Comparison of ENCODE assay signal across 14 mouse cellular contexts in the genomic region with DNA sequence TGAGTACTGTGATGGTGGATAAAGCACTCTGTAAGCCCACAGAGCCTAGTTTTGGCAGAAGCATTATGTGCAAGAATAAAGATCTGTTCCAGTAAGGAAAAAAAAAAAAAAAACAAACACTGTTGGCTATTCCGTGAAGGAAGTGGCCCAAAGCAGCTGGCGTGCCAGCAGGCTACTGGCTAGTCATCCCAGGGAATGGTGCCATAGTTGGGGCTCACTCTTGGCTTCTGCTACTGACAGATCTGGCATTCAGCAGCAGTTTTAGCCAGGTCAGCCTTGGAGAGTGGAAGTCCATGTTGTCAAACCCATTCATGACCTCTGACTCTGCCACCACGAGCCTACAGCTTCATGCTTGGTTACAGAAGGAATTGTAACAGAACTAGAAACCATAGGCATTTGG. TPM values are rescaled to one million over a fixed set of nuclear protein-coding genes. Genes with fewer than 3 reads are reported as not detected.
DNase-seq lines count a peak whose midpoint lies in the region; ATAC-seq lines count a peak whose summit lies in the region.
"Had no signal": no experiment of that assay in that cellular context is flagged by ENCODE, and none has a peak within 500 bp of the region (broad histone marks: within the 10 kb centered on the region; RNA-seq: fewer than 3 reads in every experiment).

No protein-coding gene starts in this region.

- no peaks in the 10 kb centered on the region for H3K4me1 ChIP-seq in midbrain, embryonic 11.5 days (ENCODE audit: control insufficient read depth, insufficient read depth, low read length)
- 0 out of 2 replicates have a peak, but pooled peaks cover 3% of the 10 kb centered on the region for H3K4me1 ChIP-seq in midbrain, embryonic 14.5 days (ENCODE audit: control insufficient read depth, insufficient read depth, low read length)
- H3K4me1 ChIP-seq in forebrain, embryonic 16.5 days (replicated peaks; ENCODE audit: control insufficient read depth, insufficient read depth, low read length), result 0 out of 2 replicates have a peak, but pooled peaks cover 5% of the 10 kb centered on the region

- H3K9me3 ChIP-seq in midbrain, embryonic 11.5 days (ENCODE audit: control insufficient read depth, low read length), result no peaks in the 10 kb centered on the region
- no peaks in the 10 kb centered on the region for H3K9me3 ChIP-seq in midbrain, embryonic 14.5 days (ENCODE audit: control insufficient read depth, low read length)
- no peaks in the 10 kb centered on the region for H3K9me3 ChIP-seq in forebrain, embryonic 16.5 days (ENCODE audit: control insufficient read depth, low read length)
- H3K9me3 ChIP-seq: neural tube, embryonic 13.5 days had no signal

- no peak overlapping the region for H3K4me3 ChIP-seq in midbrain, embryonic 11.5 days (ENCODE audit: low read depth, low read length)
- H3K4me3 ChIP-seq in midbrain, embryonic 14.5 days (replicated peaks; ENCODE audit: low read depth, low read length), result no peak overlapping the region
- no peak overlapping the region for H3K4me3 ChIP-seq in forebrain, embryonic 16.5 days (replicated peaks; ENCODE audit: low read length)
- H3K4me3 ChIP-seq: neural tube, embryonic 13.5 days had no signal

- intact Hi-C loops in heart, postnatal 25 days (cut with DNase I), result no loop called here

- H3K27me3 ChIP-seq in midbrain, embryonic 11.5 days (ENCODE audit: control insufficient read depth, insufficient read depth, low read length), result no peaks in the 10 kb centered on the region
- H3K27me3 ChIP-seq in midbrain, embryonic 14.5 days (ENCODE audit: control insufficient read depth, insufficient read depth, low read length), result no peaks in the 10 kb centered on the region
- no peaks in the 10 kb centered on the region for H3K27me3 ChIP-seq in forebrain, embryonic 16.5 days (replicated peaks; ENCODE audit: control insufficient read depth, insufficient read depth, low read length)
- H3K27me3 ChIP-seq: neural tube, embryonic 13.5 days had no signal

- H3K9ac ChIP-seq in midbrain, embryonic 11.5 days (ENCODE audit: low read length), result no peak overlapping the region
- H3K9ac ChIP-seq in midbrain, embryonic 14.5 days (replicated peaks; ENCODE audit: low read length), result no peak overlapping the region
- H3K9ac ChIP-seq in forebrain, embryonic 16.5 days (replicated peaks; ENCODE audit: low read depth, low read length), result no peak overlapping the region
- H3K9ac ChIP-seq: neural tube, embryonic 13.5 days had no signal

- no peak overlapping the region for H3K4me2 ChIP-seq in midbrain, embryonic 11.5 days
- no peak overlapping the region for H3K4me2 ChIP-seq in midbrain, embryonic 14.5 days (ENCODE audit: low read length)
- no peak overlapping the region for H3K4me2 ChIP-seq in forebrain, embryonic 16.5 days (ENCODE audit: low read length)
- H3K4me2 ChIP-seq: neural tube, embryonic 13.5 days had no signal

- 95% methylated on average over 3 of the region's 3 CpGs for WGBS in midbrain, embryonic 11.5 days
- WGBS in midbrain, embryonic 14.5 days, result 92% methylated on average over 3 of the region's 3 CpGs
- WGBS in forebrain, embryonic 16.5 days, result 72% methylated on average over 3 of the region's 3 CpGs

- no peak overlapping the region for H3K27ac ChIP-seq in midbrain, embryonic 11.5 days (ENCODE audit: low read depth, low read length)
- no peak overlapping the region for H3K27ac ChIP-seq in midbrain, embryonic 14.5 days (replicated peaks; ENCODE audit: low read depth, low read length)
- H3K27ac ChIP-seq in forebrain, embryonic 16.5 days (ENCODE audit: low read length), result no peak overlapping the region
- H3K27ac ChIP-seq: neural tube, embryonic 13.5 days had no signal

- no peak for ATAC-seq in midbrain, embryonic 11.5 days (ENCODE audit: low FRiP score)
- ATAC-seq in midbrain, embryonic 14.5 days (ENCODE audit: low FRiP score, low TSS enrichment), result no peak
- ATAC-seq in forebrain, embryonic 16.5 days, result no peak

- DNase-seq in heart, adult 18-20 months, result peak; percentile 47 to 60
- no peak for DNase-seq in heart, postnatal 25 days (ENCODE audit: low spot score)
- peak; percentile 8 for DNase-seq in midbrain, embryonic 11.5 days (ENCODE audit: low spot score, missing footprints)
- no peak for DNase-seq in midbrain, embryonic 14.5 days
- DNase-seq in cerebellum, postnatal 14 days, result peak; percentile 95 to 98
- DNase-seq in layer of hippocampus, postnatal 14 days (ENCODE audit: low spot score in 2 of 2), result peak; percentile 51 to 78
- no peak for DNase-seq in embryo, embryonic 11 days
- DNase-seq: kidney, adult 18-20 months; right cerebral cortex, postnatal 14 days had no signal

- no peaks in the 10 kb centered on the region; the same call in 1 of the 2 replicates for H3K36me3 ChIP-seq in midbrain, embryonic 11.5 days (ENCODE audit: control insufficient read depth, insufficient read depth, low read length)
- H3K36me3 ChIP-seq in midbrain, embryonic 14.5 days (ENCODE audit: control insufficient read depth, insufficient read depth, low read length), result peaks cover 32% of the 10 kb centered on the region
- H3K36me3 ChIP-seq in forebrain, embryonic 16.5 days (ENCODE audit: control insufficient read depth, insufficient read depth), result peaks cover 8% of the 10 kb centered on the region

RNA-seq across cellular contexts. Expression of gene Rp9, which starts 7.6 kb away (rescaled TPM):
- total RNA-seq in heart, adult 18-20 months (2021), result 10 to 100 TPM; 39.2 to 39.6 TPM
- 10 to 100 TPM; 40.5 to 43.8 TPM for total RNA-seq in heart, postnatal 25 days (2021)
- 50.6 and 54.2 TPM in 2 replicates for polyA plus RNA-seq in midbrain, embryonic 11.5 days (2014; fragmentation: Nextera tagmentation; extraction: Ambion mirVana)
- polyA plus RNA-seq in midbrain, embryonic 14.5 days (2014; fragmentation: Nextera tagmentation; extraction: Ambion mirVana), result 57.2 and 72.6 TPM in 2 replicates
- total RNA-seq in layer of hippocampus, postnatal 14 days (2021), result 10 to 100 TPM; 37.2 to 37.4 TPM
- polyA plus RNA-seq in forebrain, embryonic 16.5 days (2015; fragmentation: Nextera tagmentation; extraction: Ambion mirVana), result 63.1 and 66.0 TPM in 2 replicates

RNA-seq across cellular contexts. Expression of gene Gm17545, which starts 7.9 kb away (rescaled TPM):
- total RNA-seq in heart, adult 18-20 months (2021), result not detected
- total RNA-seq in heart, postnatal 25 days (2021), result not detected
- not detected in 2 replicates for polyA plus RNA-seq in midbrain, embryonic 11.5 days (2014; fragmentation: Nextera tagmentation; extraction: Ambion mirVana)
- polyA plus RNA-seq in midbrain, embryonic 14.5 days (2014; fragmentation: Nextera tagmentation; extraction: Ambion mirVana), result not detected in 2 replicates
- total RNA-seq in layer of hippocampus, postnatal 14 days (2021), result not detected
- not detected in 2 replicates for polyA plus RNA-seq in forebrain, embryonic 16.5 days (2015; fragmentation: Nextera tagmentation; extraction: Ambion mirVana)
- total RNA-seq: common myeloid progenitor, adult 5-6 weeks had no signal
- polyA plus RNA-seq: heart, embryonic 14.5 days; limb, embryonic 14.5 days; neural tube, embryonic 13.5 days had no signal

RNA-seq across cellular contexts. Expression of gene Bbs9, which starts 13.6 kb away (rescaled TPM):
- total RNA-seq in heart, adult 18-20 months (2021), result 10 to 100 TPM; 12.9 to 14.0 TPM
- 10 to 100 TPM; 10.5 to 14.7 TPM for total RNA-seq in heart, postnatal 25 days (2021)
- polyA plus RNA-seq in midbrain, embryonic 11.5 days (2014; fragmentation: Nextera tagmentation; extraction: Ambion mirVana), result 17.4 and 21.1 TPM in 2 replicates
- polyA plus RNA-seq in midbrain, embryonic 14.5 days (2014; fragmentation: Nextera tagmentation; extraction: Ambion mirVana), result 17.8 and 24.2 TPM in 2 replicates
- 10 to 100 TPM; 21.3 to 23.0 TPM for total RNA-seq in layer of hippocampus, postnatal 14 days (2021)
- polyA plus RNA-seq in forebrain, embryonic 16.5 days (2015; fragmentation: Nextera tagmentation; extraction: Ambion mirVana), result 17.8 and 20.2 TPM in 2 replicates

RNA-seq across cellular contexts. Expression of gene 9530077C05Rik, which starts 50.6 kb away (rescaled TPM):
- total RNA-seq in heart, adult 18-20 months (2021), result under 1 TPM; 0.30 to 0.31 TPM
- under 1 TPM; 0.70 to 0.92 TPM for total RNA-seq in heart, postnatal 25 days (2021)
- polyA plus RNA-seq in midbrain, embryonic 11.5 days (2014; fragmentation: Nextera tagmentation; extraction: Ambion mirVana), result 11.1 and 13.6 TPM in 2 replicates
- polyA plus RNA-seq in midbrain, embryonic 14.5 days (2014; fragmentation: Nextera tagmentation; extraction: Ambion mirVana), result 11.4 and 15.7 TPM in 2 replicates
- total RNA-seq in layer of hippocampus, postnatal 14 days (2021), result 1 to 10 TPM; 7.1 to 7.2 TPM
- 11.3 and 12.5 TPM in 2 replicates for polyA plus RNA-seq in forebrain, embryonic 16.5 days (2015; fragmentation: Nextera tagmentation; extraction: Ambion mirVana)

Comparison
In these comparisons a context has a peak if more than half of its experiments do, and no peak if none do; other contexts are left out.
1. DNase-seq: peak in heart, adult 18-20 months (2 of 2), midbrain, embryonic 11.5 days (single experiment), cerebellum, postnatal 14 days (2 of 2) and layer of hippocampus, postnatal 14 days (2 of 2); none in heart, postnatal 25 days (single experiment), midbrain, embryonic 14.5 days (single experiment) and embryo, embryonic 11 days (single experiment).